Mouse (Mus musculus) urinary bladder, postnatal 14 days (tissue): Measurements from ENCODE around the gene Cd244a.

Source experiments
- DNase-seq: peaks from one replicate; pipeline ENCODE4 v3.0.0; 2021; ENCODE audit warnings: low spot score

Gene Cd244a

GRCm38 (mm10) chr1:171652734-171653133 lies 93.7 kb downstream of the Cd244a start, which contains the start of gene Slamf7:
Gene Slamf7, minus strand, starts transcription at chr1:171653035.
- no peak for DNase-seq

DNA sequence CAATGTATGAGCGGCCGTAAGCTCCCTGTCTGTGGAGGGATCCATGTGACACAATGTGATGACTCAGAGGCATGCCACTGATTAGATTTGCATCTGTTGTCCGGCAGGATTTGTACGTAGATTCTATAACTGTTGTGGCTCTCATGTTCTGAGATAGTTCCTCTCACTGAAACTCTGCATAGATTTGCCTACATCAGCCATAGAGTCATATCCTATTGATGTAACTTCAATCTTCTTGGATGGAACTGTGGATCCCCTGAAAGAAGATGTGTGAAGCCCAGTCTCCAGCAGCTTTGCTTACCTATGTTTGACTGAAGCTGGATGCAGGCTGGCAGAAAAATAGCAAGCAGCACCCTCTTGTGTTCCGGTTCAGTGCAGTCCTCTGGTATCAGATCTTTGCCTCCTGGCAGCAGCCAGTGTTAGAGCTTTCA lies 99.6 kb downstream of the Cd244a start:
- DNase-seq, result peak; percentile 25
